Mouse (Mus musculus) activated CD4-positive, CD25-positive, alpha-beta regulatory T cell (primary cell): ENCODE results near the gene Gm8797. TPM values are rescaled to one million over a fixed set of nuclear protein-coding genes. Genes with fewer than 3 reads are reported as not detected.

ENCODE experiments used
- polyA plus RNA-seq, 2 experiments: library from polyadenylated mRNA; unstranded; fragments of 100-300 nt; shearing (Covaris generic); gene quantifications; one replicate each; pipeline ENCODE4 v1.2.1; 2017

The Gm8797 gene
- 10 to 100 TPM; 20.6 to 39.6 TPM for polyA plus RNA-seq

GRCm38 (mm10) chr3:5750506-5750905 is at the start of gene Gm8797:
Gm8797 (plus strand) TSS chr3:5750806.

